Mouse (Mus musculus): ENCODE data around the gene Nectin1.

Gene Nectin1

GRCm38 (mm10) chr9:43813156-43813555, 69.4 kb downstream of the Nectin1 start:
- DNase-seq = no peak

- no peak for DNase-seq
Measured at GRCm38 (mm10) chr9:43822206-43822605, 78.4 kb downstream of the Nectin1 start.

- DNase-seq = peak; percentile 61
Measured at GRCm38 (mm10) chr9:43825178-43825577, 81.4 kb downstream of the Nectin1 start.

GRCm38 (mm10) chr9:43826558-43827253, 82.9 kb downstream of the Nectin1 start:
- peak; percentile 51 for DNase-seq

- peak; percentile 53 for DNase-seq
Measured at GRCm38 (mm10) chr9:43827593-43827992, 83.8 kb downstream of the Nectin1 start.

GRCm38 (mm10) chr9:43828960-43829359, 85.2 kb downstream of the Nectin1 start:
- no peak for DNase-seq

GRCm38 (mm10) chr9:43833232-43833631, 89.4 kb downstream of the Nectin1 start:
- DNase-seq = no peak

GRCm38 (mm10) chr9:43834283-43834682, 90.5 kb downstream of the Nectin1 start:
- DNase-seq = no peak

- DNase-seq = no peak
Measured at GRCm38 (mm10) chr9:43838561-43838960, 94.8 kb downstream of the Nectin1 start.

GRCm38 (mm10) chr9:43842921-43843577, 99.3 kb downstream of the Nectin1 start:
- no peak for DNase-seq

- no peak for DNase-seq
Measured at GRCm38 (mm10) chr9:43843711-43844127, 99.9 kb downstream of the Nectin1 start.

- peak; percentile 40 for DNase-seq
Measured at GRCm38 (mm10) chr9:43845660-43846455, 102.1 kb downstream of the Nectin1 start.

GRCm38 (mm10) chr9:43847861-43848260, 104.1 kb downstream of the Nectin1 start:
- DNase-seq = no peak

- DNase-seq = no peak
Measured at GRCm38 (mm10) chr9:43850281-43850680, 106.5 kb downstream of the Nectin1 start.

- no peak for DNase-seq
Measured at GRCm38 (mm10) chr9:43851154-43851553, 107.4 kb downstream of the Nectin1 start.

- DNase-seq = no peak
Measured at GRCm38 (mm10) chr9:43855887-43856286, 112.1 kb downstream of the Nectin1 start.

Data from kidney, adult 9 months (tissue).